Mouse (Mus musculus): Measurements from ENCODE around the gene Ccdc30.

The Ccdc30 gene

GRCm38 (mm10) chr4:119417270-119417669, 1.9 kb upstream of the Ccdc30 start:
- DNase-seq (ENCODE audit: low spot score in 2 of 2), result no peak

GRCm38 (mm10) chr4:119412791-119413190, 2.5 kb downstream of the Ccdc30 start:
- DNase-seq (ENCODE audit: low spot score in 2 of 2), result no peak

- no peak for DNase-seq (ENCODE audit: low spot score in 2 of 2)
These were observed 3.3 kb downstream of the Ccdc30 start for GRCm38 (mm10) chr4:119411877-119412650.

- DNase-seq (ENCODE audit: low spot score in 2 of 2), result no peak
These were observed 11.9 kb downstream of the Ccdc30 start for GRCm38 (mm10) chr4:119403431-119403830.

GRCm38 (mm10) chr4:119400896-119401295, 14.4 kb downstream of the Ccdc30 start:
- DNase-seq (ENCODE audit: low spot score in 2 of 2), result no peak

GRCm38 (mm10) chr4:119398751-119399150, 16.6 kb downstream of the Ccdc30 start:
- no peak for DNase-seq (ENCODE audit: low spot score in 2 of 2)

- no peak for DNase-seq (ENCODE audit: low spot score in 2 of 2)
These were observed 25.0 kb downstream of the Ccdc30 start for GRCm38 (mm10) chr4:119390369-119390768.

- no peak for DNase-seq (ENCODE audit: low spot score in 2 of 2)
These were observed 26.1 kb downstream of the Ccdc30 start for GRCm38 (mm10) chr4:119389184-119389583.

- DNase-seq (ENCODE audit: low spot score in 2 of 2), result no peak
These were observed 33.7 kb downstream of the Ccdc30 start for GRCm38 (mm10) chr4:119381471-119382190.

- no peak for DNase-seq (ENCODE audit: low spot score in 2 of 2)
These were observed 45.9 kb downstream of the Ccdc30 start for GRCm38 (mm10) chr4:119369460-119369859.

- DNase-seq (ENCODE audit: low spot score in 2 of 2), result no peak
These were observed 48.4 kb downstream of the Ccdc30 start for GRCm38 (mm10) chr4:119366758-119367526.

- no peak for DNase-seq (ENCODE audit: low spot score in 2 of 2)
These were observed 53.1 kb downstream of the Ccdc30 start for GRCm38 (mm10) chr4:119362231-119362630.

GRCm38 (mm10) chr4:119359196-119359971, 55.9 kb downstream of the Ccdc30 start:
- peak in 1 of 2 experiments; percentile 37 for DNase-seq (ENCODE audit: low spot score in 2 of 2)

- DNase-seq (ENCODE audit: low spot score in 2 of 2), result no peak
These were observed 69.8 kb downstream of the Ccdc30 start for GRCm38 (mm10) chr4:119345508-119345907.

- DNase-seq (ENCODE audit: low spot score in 2 of 2), result peak in 1 of 2 experiments; percentile 35
These were observed 76.4 kb downstream of the Ccdc30 start for GRCm38 (mm10) chr4:119338861-119339361.

- DNase-seq (ENCODE audit: low spot score in 2 of 2), result no peak
These were observed 76.9 kb downstream of the Ccdc30 start for GRCm38 (mm10) chr4:119338422-119338821.

- no peak for DNase-seq (ENCODE audit: low spot score in 2 of 2)
These were observed 81.8 kb downstream of the Ccdc30 start for GRCm38 (mm10) chr4:119333487-119333886.

- DNase-seq (ENCODE audit: low spot score in 2 of 2), result peak in 1 of 2 experiments; percentile 11
These were observed 94.3 kb downstream of the Ccdc30 start for GRCm38 (mm10) chr4:119320896-119321550.

GRCm38 (mm10) chr4:119320131-119320830, 95.0 kb downstream of the Ccdc30 start, which contains the start of gene Ppih:
Gene Ppih, minus strand, starts transcription at chr4:119320546.
- peak; percentile 86 to 94 for DNase-seq (ENCODE audit: low spot score in 2 of 2)

GRCm38 (mm10) chr4:119313756-119314155, 101.6 kb downstream of the Ccdc30 start:
- no peak for DNase-seq (ENCODE audit: low spot score in 2 of 2)

All from urinary bladder, adult 18-20 months (tissue).